Mouse (Mus musculus): ENCODE measurements around the gene Trpm7. TPM values are rescaled to one million over a fixed set of nuclear protein-coding genes. Genes with fewer than 3 reads are reported as not detected.

Trpm7 gene
- total RNA-seq, 2 experiments from 2014 or later, result 22.1 to 24.2 TPM

DNA sequence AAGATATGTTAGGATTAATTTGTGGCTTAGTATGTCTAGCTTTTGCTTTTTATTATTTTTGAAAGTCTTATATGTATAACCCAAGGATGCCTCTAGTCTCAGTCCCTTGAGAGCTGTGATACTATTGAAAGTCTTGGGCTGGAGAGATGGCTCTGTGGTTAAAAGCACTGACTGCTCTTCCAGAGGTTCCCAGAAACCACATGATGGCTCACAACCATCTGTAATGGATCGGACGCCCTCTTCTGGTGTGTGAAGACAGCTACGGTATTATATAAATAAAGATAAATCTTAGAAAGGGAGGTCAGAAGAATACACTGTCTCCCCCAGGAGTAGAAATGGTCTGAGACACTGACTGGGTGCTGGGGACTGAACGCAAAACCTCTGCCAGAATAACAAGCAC, 31.3 kb downstream of the Trpm7 start:
- DNase-seq, result no peak
- intact Hi-C loops (cut with DNase I; ENCODE audit: low total_unique reads), result no loop called here

- intact Hi-C loops (cut with DNase I; ENCODE audit: low total_unique reads), result no loop called here
- DNase-seq, result no peak
Observed at GRCm38 (mm10) chr2:126838848-126839247, 37.2 kb downstream of the Trpm7 start.

- intact Hi-C loops (cut with DNase I; ENCODE audit: low total_unique reads), result loop anchor here (10.0 kb wide), 1 partner anchor 187 kb away; the partner anchor contains the start of gene Ap4e1
Observed at GRCm38 (mm10) chr2:126817414-126817813, 58.6 kb downstream of the Trpm7 start.

GRCm38 (mm10) chr2:126816644-126817347, 59.2 kb downstream of the Trpm7 start:
- intact Hi-C loops (cut with DNase I; ENCODE audit: low total_unique reads), result loop anchor here (10.0 kb wide), 1 partner anchor 188 kb away; the partner anchor contains the start of gene Ap4e1
- DNase-seq, result no peak

More at GRCm38 (mm10) chr2:126817414-126817813, 58.6 kb downstream of the Trpm7 start:
- DNase-seq, result no peak

DNA sequence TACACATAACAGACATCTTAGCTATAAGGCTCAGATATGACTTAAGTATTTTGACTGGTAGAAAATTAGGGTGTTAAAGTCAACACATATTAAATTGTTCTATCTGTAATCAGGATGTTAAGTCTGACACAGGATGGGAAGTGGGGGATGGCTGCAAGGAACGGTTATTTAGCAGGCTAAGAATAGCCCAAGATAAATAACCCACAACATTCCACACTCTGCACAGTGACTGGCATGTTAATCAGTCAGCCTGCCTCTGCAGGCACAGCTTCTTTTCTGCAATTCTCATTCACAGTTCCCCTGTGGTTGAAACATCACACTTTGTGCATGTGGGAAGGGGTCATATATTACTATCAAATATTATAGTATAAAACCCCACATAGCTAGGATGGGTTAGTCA, 60.2 kb downstream of the Trpm7 start:
- intact Hi-C loops (cut with DNase I; ENCODE audit: low total_unique reads), result loop anchor here (10.0 kb wide), 1 partner anchor 189 kb away; the partner anchor contains the start of gene Ap4e1
- no peak for DNase-seq

DNA sequence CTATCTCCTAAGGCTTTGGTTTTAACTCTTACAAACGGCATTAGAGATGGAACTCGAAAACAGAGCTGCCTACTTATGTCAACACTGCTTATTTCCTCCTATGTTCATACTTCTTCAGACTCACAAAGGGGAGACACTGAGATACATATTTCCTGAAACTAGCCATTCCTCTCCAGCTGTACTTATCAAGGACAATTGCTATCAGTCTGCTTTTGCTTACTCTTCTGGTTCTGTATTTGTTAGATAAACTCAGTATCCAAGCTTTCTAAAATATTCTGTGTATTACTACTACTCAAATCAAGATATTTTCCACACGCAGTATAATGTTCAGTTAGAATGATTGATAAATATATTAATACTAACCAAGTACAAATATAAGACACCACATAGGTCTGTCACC, 74.0 kb downstream of the Trpm7 start:
- intact Hi-C loops (cut with DNase I; ENCODE audit: low total_unique reads), result no loop called here
- DNase-seq, result no peak

- intact Hi-C loops (cut with DNase I; ENCODE audit: low total_unique reads), result no loop called here
Observed at GRCm38 (mm10) chr2:126798455-126798854, 77.6 kb downstream of the Trpm7 start.

DNA sequence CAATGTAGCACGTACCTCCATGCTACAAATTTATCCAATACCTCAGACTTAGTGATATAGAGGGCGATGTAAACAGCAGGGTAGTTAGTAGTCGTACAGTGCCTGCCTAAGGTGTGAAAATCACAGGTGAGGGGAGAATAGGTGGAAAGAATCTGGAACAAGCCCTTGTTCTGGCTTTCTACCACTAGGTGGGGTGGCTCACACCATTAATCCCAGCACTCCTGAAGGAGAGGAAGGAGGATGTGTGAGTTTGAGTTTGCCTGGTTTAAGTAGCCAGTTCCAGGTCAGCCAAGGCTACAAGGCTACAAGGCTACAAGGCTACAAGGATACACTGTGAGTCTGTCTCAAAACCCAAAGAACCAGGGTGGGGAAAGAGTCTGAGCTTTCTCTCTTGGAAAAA, 80.3 kb downstream of the Trpm7 start:
- intact Hi-C loops (cut with DNase I; ENCODE audit: low total_unique reads), result no loop called here

More at GRCm38 (mm10) chr2:126798455-126798854, 77.6 kb downstream of the Trpm7 start:
- no peak for DNase-seq

DNA sequence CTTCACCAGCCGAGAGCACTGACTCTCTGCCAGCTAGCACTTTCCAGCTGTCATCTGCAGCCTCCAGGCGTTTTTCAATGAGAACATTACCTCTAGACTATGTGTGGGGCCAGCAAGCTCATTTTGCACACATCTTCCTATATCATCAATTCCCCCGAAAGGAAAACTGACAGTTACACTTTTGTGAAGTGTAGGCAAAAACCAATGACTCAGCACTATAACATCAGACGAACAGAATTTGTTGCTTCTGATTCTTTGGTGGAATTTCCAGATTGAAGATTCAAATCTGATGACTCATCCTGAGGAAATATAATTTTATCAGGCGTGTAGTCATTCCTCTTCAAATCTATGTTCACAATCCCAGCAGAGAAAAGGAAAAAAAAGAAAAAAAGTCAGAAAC, 83.4 kb downstream of the Trpm7 start:
- DNase-seq, result no peak
- intact Hi-C loops (cut with DNase I; ENCODE audit: low total_unique reads), result loop anchor here (2.0 kb wide), 1 partner anchor 28 kb away; no protein-coding TSS in a partner anchor

More for the DNA sequence above, 80.3 kb downstream of the Trpm7 start:
- DNase-seq, result no peak

GRCm38 (mm10) chr2:126787721-126788342, 88.2 kb downstream of the Trpm7 start:
- no peak for DNase-seq
- intact Hi-C loops (cut with DNase I; ENCODE audit: low total_unique reads), result loop anchor here (10.0 kb wide), 1 partner anchor 193 kb away; no protein-coding TSS in a partner anchor

DNA sequence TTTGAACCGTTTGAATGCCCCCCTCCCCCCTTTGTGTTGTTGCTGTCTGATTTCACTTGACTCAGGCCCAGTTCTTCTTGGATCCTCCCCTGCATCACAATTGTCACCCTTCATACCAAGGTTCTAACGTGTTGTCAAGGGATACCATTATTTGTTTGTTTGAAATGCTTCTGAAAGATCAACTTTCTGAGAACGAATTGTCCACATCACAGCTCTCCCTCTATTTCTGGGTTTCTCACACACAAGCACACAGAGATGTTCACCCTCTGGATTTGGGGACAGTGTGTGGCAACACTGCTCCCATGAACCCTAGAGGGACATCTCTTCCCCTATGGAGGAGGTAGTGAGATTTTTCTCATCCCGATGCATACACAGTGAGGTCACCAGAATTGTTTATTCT, 92.7 kb downstream of the Trpm7 start, which contains the start of gene Usp50:
Usp50 (minus strand) TSS at position 101 of the 400 bp plus-strand sequence.
- no peak for DNase-seq
- intact Hi-C loops (cut with DNase I; ENCODE audit: low total_unique reads), result loop anchor here (10.0 kb wide), 1 partner anchor 189 kb away; no protein-coding TSS in a partner anchor

DNA sequence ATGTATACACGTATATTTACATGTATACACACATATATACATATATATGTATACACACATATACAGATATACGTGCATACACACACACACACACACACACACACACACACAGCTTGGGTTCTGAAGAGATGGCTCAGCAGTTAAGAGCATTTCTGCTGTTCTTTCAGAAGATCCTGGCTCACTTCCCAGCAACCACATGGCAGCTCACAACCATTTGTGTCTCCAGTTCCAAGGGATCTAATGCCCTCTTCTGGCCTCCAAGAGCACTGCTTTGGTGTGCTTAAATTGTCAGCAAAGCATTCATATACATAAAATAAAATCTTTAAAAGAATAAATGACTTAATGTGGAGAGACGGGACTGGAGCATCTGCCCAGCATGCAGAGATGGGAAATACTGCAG, 93.6 kb downstream of the Trpm7 start:
- DNase-seq, result peak; percentile 74
- intact Hi-C loops (cut with DNase I; ENCODE audit: low total_unique reads), result loop anchor here (10.0 kb wide), 1 partner anchor 188 kb away; no protein-coding TSS in a partner anchor

- no peak for DNase-seq
- intact Hi-C loops (cut with DNase I; ENCODE audit: low total_unique reads), result loop anchor here (10.0 kb wide), 1 partner anchor 187 kb away; no protein-coding TSS in a partner anchor
Observed at GRCm38 (mm10) chr2:126781478-126781877, 94.6 kb downstream of the Trpm7 start.

- intact Hi-C loops (cut with DNase I; ENCODE audit: low total_unique reads), result loop anchor here (10.0 kb wide), 1 partner anchor 185 kb away; no protein-coding TSS in a partner anchor
- no peak for DNase-seq
Observed at GRCm38 (mm10) chr2:126780286-126780685, 95.7 kb downstream of the Trpm7 start.

- no peak for DNase-seq
- intact Hi-C loops (cut with DNase I; ENCODE audit: low total_unique reads), result no loop called here
Observed at GRCm38 (mm10) chr2:126778806-126779205, 97.2 kb downstream of the Trpm7 start.

DNA sequence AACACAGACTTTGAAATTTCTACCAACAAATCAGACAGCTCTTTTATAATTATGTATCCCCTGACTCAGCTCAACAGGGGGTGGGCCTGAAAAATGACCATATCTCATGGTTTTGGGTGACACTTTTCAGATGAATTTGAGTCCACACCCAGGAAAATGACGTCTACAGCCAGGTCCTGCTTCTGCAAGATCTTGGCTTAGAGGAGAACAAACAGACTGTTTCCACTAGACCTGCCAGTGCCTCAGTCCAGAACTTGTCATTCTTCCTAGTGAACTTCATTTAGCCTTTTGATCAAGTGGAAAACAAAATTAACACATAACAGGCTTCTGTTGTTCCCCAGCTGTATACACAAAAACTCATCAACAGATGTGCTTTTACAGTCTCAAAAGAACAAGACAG, 99.6 kb downstream of the Trpm7 start:
- DNase-seq, result no peak
- intact Hi-C loops (cut with DNase I; ENCODE audit: low total_unique reads), result no loop called here

- DNase-seq, result no peak
- intact Hi-C loops (cut with DNase I; ENCODE audit: low total_unique reads), result no loop called here
Observed at GRCm38 (mm10) chr2:126775951-126776350, 100.1 kb downstream of the Trpm7 start.

GRCm38 (mm10) chr2:126772217-126772616, 103.8 kb downstream of the Trpm7 start:
- intact Hi-C loops (cut with DNase I; ENCODE audit: low total_unique reads), result no loop called here
- no peak for DNase-seq

DNA sequence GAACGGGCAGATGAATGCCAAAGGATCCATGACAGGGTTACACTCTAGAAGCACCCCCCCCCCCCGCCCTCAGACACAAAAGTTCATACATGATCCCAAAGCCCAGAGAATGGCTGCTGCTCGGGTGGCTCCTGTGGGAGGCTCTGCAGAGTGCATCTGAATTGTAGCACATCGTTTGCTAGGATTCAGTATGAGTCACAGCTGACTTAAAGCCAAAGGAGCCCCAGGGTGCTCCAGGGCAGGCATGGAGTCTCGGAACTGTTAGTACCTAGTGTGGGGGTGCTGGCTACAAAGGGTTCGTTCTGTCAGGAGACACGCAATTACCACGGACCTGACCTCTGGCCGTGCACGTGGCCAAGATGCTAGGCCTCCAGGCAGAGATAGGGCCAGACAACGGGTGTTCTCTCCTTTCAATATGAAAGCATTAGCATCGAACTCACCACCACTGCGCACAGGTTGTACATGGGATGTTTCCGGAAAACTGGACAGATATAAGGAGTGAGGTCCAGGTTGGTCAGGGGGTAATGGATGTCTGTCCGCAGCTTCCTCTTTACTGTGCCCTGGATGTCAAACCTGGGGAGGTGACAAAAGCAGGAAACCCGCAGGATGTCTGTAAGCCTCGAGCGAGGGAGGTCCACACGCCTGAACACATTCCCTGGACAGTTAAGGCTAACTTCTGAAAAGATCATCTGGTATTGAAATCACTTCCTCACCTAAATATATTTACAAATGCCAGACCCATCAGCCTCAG, 106.4 kb downstream of the Trpm7 start:
- no peak for DNase-seq
- intact Hi-C loops (cut with DNase I; ENCODE audit: low total_unique reads), result no loop called here

GRCm38 (mm10) chr2:126768194-126768593, 107.8 kb downstream of the Trpm7 start:
- no peak for DNase-seq
- intact Hi-C loops (cut with DNase I; ENCODE audit: low total_unique reads), result no loop called here
